Mouse (Mus musculus): ENCODE data around the gene Pla2g10. TPM values are rescaled to one million over a fixed set of nuclear protein-coding genes. Genes with fewer than 3 reads are reported as not detected.

Gene Pla2g10
- polyA plus RNA-seq, 1 experiment from 2014 or later = not detected

DNA sequence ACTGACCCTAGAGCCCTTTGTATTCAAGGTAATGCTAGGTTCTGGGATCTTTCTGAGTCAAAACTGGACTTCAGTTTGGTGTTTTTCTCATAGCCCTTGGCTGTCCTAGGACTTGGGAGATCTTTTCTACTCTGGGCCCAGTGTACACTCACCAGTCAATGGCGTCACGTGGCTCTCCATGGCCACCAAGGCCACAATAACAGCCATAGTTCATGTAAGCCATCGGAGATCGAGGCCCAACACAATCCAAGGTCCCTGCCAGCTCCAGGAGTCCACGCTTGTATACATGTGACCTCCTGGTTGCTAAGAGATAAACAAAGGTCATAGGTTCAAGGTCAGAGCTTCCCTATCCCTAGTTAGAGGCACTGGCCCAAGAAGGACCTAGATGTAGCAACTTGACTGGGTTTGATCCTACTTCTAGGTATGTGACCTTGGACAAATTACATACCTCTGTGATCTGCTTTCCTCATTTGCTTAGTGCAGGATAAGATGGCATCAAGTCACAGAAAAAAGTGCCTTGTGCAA lies 2.9 kb downstream of the Pla2g10 start:
- Histone ChIP-seq H3K4me3 (no peak overlapping the region), H3K9ac (no peak overlapping the region), H3K27me3 (no peaks in the 10 kb centered on the region), H3K4me1 (no peaks in the 10 kb centered on the region), H3K4me2 (replicated peaks) (no peak overlapping the region), H3K9me3 (no peaks in the 10 kb centered on the region), H3K36me3 (no peaks in the 10 kb centered on the region), H3K27ac (no peak overlapping the region)
- 86% methylated on average over 5 of the region's 5 CpGs for WGBS
- no peak for ATAC-seq (ENCODE audit: insufficient number of reproducible peaks, insufficient read depth, low FRiP score, low TSS enrichment)

DNA sequence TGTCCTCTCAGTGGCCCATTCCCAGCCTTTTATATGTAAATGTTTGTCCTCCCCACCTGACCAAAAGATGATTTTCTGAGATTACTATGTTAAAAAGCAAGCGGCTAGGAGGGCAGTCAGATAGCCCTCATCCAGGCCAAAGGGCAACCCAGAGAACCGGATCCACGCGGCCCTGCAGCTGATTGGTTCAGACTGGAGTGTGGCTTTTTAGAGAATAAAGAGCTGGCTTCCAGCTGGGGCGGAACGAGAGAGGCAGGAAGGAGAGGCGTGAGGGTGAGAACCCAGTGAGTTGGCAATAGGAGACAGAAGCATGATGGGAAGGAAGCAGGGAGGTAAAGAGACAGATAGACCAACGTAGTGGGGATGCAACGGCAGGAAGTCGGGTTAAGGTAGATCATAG lies 7.8 kb downstream of the Pla2g10 start:
- no peaks in the 10 kb centered on the region for H3K4me1 ChIP-seq
- no peaks in the 10 kb centered on the region for H3K36me3 ChIP-seq
- no peak overlapping the region for H3K4me3 ChIP-seq
- no peaks in the 10 kb centered on the region for H3K9me3 ChIP-seq
- no peak overlapping the region for H3K9ac ChIP-seq
- no peak overlapping the region for H3K4me2 ChIP-seq (replicated peaks)
- no peak overlapping the region for H3K27ac ChIP-seq
- WGBS = 37% methylated on average over 10 of the region's 10 CpGs
- H3K27me3 ChIP-seq = no peaks in the 10 kb centered on the region
- ATAC-seq (ENCODE audit: insufficient number of reproducible peaks, insufficient read depth, low FRiP score, low TSS enrichment) = no peak

DNA sequence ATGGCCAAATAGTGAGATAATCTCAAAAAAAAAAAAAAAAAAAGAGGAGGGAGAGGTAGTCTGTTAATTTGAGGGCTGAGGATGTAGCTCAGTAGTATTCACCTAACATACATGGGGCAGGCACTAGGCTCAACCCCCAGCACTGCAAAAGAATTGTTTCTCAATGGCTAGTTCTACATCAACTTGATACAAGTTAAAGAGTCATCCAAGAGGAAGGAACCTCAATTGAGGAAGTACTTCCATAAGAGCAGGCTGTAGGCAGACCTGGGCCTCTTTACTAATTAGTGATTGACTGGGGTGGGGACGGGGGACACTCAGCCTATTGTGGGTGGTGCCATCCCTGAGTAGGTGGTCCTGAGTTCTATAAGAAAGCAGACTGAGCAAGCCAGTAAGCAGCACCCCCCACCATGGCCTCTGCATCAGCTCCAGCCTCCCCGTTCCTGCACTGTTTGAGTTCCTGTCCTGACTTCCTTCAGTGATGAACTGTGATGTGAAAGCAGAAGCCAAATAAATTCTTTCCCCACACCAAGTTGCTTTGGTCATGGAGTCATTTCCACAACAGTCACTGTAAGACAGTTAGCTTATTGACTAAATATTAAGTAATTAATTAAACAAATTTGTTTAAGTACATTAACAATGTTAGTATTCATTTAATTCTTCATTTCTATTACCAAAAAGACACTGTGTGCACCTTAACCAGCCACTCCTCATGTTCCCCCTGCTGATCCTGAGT lies 13.8 kb downstream of the Pla2g10 start:
- WGBS = 84% methylated on average over 2 of the region's 2 CpGs
- H3K4me1 ChIP-seq = no peaks in the 10 kb centered on the region
- no peak overlapping the region for H3K27ac ChIP-seq
- no peak overlapping the region for H3K4me2 ChIP-seq (replicated peaks)
- H3K4me3 ChIP-seq = no peak overlapping the region
- no peaks in the 10 kb centered on the region for H3K27me3 ChIP-seq
- no peaks in the 10 kb centered on the region for H3K36me3 ChIP-seq
- no peaks in the 10 kb centered on the region for H3K9me3 ChIP-seq
- no peak overlapping the region for H3K9ac ChIP-seq
- no peak for ATAC-seq (ENCODE audit: insufficient number of reproducible peaks, insufficient read depth, low FRiP score, low TSS enrichment)

DNA sequence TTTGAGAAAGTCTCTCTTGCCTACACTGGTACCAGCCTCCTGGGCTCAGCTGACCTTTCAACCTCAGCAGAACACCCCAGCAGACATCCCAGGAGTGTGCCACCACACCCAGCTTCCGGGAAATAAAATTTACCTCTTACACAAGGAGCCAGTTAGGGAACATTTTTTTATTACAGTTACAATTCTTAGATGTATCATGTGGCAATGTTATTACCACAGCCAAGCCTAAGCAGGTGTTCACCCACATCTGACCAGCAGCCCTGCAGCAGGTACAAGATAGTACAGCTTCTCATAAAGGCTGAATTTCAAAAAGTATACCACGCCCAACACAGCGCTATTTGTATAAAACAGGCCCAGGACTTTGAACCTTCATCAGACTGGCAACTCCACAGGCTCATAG lies 15.9 kb downstream of the Pla2g10 start:
- 90% methylated on average over 3 of the region's 3 CpGs for whole genome bisulfite sequencing
- H3K9ac ChIP-seq = no peak overlapping the region
- H3K9me3 ChIP-seq = no peaks in the 10 kb centered on the region
- H3K27ac ChIP-seq = no peak overlapping the region
- no peaks in the 10 kb centered on the region for H3K27me3 ChIP-seq
- no peak for ATAC-seq (ENCODE audit: insufficient number of reproducible peaks, insufficient read depth, low FRiP score, low TSS enrichment)
- no peaks in the 10 kb centered on the region for H3K4me1 ChIP-seq
- no peak overlapping the region for H3K4me3 ChIP-seq
- no peak overlapping the region for H3K4me2 ChIP-seq (replicated peaks)
- H3K36me3 ChIP-seq = no peaks in the 10 kb centered on the region

DNA sequence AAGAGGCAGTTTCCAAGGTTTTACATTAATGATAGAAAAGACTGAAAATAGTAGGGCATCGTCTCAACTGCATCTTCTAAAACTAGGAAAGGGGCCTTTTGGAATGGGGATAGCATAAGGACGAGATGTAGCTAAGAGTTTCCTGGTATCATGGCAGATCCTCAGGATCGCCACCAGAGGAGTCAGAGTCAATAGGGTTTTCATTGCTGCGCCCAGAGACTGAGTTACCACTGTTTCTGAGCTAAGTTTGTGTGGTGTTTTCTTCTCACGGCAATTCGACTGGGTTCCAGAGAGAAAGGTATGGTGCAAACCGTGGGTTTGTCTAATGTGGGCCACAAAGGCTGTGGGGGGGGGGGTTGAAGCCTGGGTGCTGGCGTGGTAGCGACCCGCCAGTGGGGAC lies 26.1 kb downstream of the Pla2g10 start:
- Histone ChIP-seq H3K36me3 (peaks cover 32% of the 10 kb centered on the region), H3K4me3 (no peak overlapping the region), H3K9ac (no peak overlapping the region), H3K27ac (no peak overlapping the region), H3K4me1 (no peaks in the 10 kb centered on the region), H3K27me3 (no peaks in the 10 kb centered on the region), H3K9me3 (no peaks in the 10 kb centered on the region), H3K4me2 (replicated peaks) (no peak overlapping the region)
- no peak for ATAC-seq (ENCODE audit: insufficient number of reproducible peaks, insufficient read depth, low FRiP score, low TSS enrichment)
- 91% methylated on average over 9 of the region's 10 CpGs for WGBS

DNA sequence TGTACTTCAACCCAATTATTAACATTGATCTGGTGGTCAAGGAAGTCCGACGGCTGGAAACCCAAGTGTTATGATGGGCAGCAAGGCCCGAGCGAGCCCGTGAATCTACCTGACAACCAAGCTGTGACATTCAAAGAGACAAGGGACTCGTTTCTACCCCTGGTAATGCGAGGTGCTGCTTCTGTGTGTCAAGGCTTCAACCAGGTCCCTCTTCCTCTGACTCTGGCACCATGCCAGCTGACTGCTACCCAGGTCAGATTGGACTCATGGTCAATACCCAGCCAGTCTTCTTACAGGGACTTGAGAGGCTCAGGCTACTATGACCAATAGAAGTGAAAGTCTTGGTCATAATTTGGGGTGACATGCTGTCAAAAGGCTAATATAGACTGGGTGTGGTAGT lies 28.6 kb downstream of the Pla2g10 start:
- H3K27ac ChIP-seq = no peak overlapping the region
- H3K4me3 ChIP-seq = no peak overlapping the region
- no peak overlapping the region for H3K9ac ChIP-seq
- WGBS = 96% methylated on average over 7 of the region's 7 CpGs
- no peak overlapping the region for H3K4me2 ChIP-seq (replicated peaks)
- ATAC-seq (ENCODE audit: insufficient number of reproducible peaks, insufficient read depth, low FRiP score, low TSS enrichment) = no peak
- peaks cover 55% of the 10 kb centered on the region for H3K36me3 ChIP-seq
- H3K27me3 ChIP-seq = no peaks in the 10 kb centered on the region
- no peaks in the 10 kb centered on the region for H3K4me1 ChIP-seq
- no peaks in the 10 kb centered on the region for H3K9me3 ChIP-seq

DNA sequence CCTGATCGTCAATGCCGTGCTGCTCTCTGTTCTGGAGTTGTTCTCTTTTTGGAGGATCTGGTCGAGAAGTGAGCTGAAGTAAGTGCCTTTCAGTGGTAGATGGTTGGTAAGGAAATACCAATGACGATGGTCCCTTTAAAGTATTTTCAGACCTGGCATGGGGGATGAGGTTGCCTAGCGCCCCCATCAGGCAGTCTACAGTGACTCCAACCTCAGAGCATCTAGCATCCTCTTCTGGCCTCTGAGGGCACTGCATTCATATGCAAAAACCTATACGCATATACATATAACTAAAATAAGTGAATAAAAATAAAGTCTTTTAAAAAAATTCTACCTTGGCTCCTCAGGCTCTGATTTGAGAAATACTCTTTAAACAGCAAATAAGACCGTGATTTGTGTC lies 31.8 kb downstream of the Pla2g10 start:
- Histone ChIP-seq H3K4me1 (no peaks in the 10 kb centered on the region), H3K36me3 (peaks cover 66% of the 10 kb centered on the region), H3K4me2 (replicated peaks) (no peak overlapping the region), H3K9ac (no peak overlapping the region), H3K4me3 (no peak overlapping the region), H3K27me3 (no peaks in the 10 kb centered on the region), H3K27ac (no peak overlapping the region), H3K9me3 (no peaks in the 10 kb centered on the region)
- 87% methylated on average over 7 of the region's 7 CpGs for WGBS
- ATAC-seq (ENCODE audit: insufficient number of reproducible peaks, insufficient read depth, low FRiP score, low TSS enrichment) = no peak

DNA sequence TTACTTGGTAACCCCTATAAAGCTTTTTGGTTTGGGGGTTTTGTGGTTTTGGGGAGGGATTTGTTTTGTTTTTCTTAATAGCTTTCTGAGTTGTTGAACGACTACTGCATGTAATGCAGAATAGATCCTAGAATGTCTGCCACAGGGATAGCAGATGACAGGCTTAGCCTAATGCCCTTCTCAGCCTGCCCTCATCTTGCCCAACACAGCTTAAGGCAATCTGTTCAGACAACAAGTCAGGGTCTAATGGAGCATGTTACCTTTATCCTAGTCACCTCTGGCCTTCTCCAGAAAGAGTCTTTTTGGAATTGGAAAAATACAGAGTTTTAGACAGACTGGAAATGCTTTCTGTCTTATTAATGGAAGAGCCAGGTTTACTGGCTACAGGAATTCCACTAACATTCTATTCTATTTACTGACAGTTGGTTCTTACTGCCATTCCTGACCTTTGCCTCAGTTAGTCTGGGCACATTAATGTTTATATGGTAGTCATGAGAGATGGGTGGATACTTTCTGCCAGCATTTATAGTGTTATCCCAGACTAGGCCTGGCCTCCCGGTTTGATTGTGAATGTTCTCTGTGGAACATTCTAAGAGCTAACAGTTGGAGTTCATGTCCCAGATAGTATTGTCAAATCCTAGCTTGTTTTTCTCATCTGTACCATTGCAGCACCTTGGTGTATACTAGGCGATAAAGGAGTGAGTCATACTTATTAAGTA lies 52.0 kb downstream of the Pla2g10 start:
- Histone ChIP-seq H3K4me1 (no peaks in the 10 kb centered on the region), H3K27me3 (no peaks in the 10 kb centered on the region), H3K9ac (no peak overlapping the region), H3K9me3 (no peaks in the 10 kb centered on the region), H3K4me3 (no peak overlapping the region), H3K27ac (no peak overlapping the region), H3K36me3 (peaks cover 31% of the 10 kb centered on the region), H3K4me2 (replicated peaks) (no peak overlapping the region)
- 90% methylated on average over 3 of the region's 3 CpGs for WGBS
- no peak for ATAC-seq (ENCODE audit: insufficient number of reproducible peaks, insufficient read depth, low FRiP score, low TSS enrichment)

DNA sequence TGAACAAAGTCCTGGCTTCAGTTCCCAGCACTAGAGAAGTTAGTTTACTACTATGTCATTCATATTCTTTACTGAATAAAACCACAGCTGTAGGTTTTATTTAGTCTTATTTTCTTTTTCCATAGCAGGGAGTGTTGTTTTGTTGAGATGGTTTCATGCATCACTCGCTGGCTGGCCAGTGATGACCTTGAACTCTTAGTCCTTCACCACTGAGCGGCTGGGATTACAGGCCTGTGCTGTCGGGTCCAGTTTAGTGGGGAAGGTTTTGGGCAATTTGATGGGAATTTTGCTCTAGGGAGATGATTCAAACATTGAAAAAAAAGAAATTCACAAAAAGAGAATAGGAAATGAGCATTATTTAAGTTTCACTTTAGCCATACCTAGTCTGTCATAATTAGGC lies 56.3 kb downstream of the Pla2g10 start:
- Histone ChIP-seq H3K4me3 (no peak overlapping the region), H3K36me3 (peaks cover 28% of the 10 kb centered on the region), H3K4me2 (replicated peaks) (no peak overlapping the region), H3K27me3 (no peaks in the 10 kb centered on the region), H3K4me1 (peaks cover 10% of the 10 kb centered on the region), H3K9ac (no peak overlapping the region), H3K27ac (no peak overlapping the region), H3K9me3 (no peaks in the 10 kb centered on the region)
- WGBS = 95% methylated on average over 3 of the region's 3 CpGs
- no peak for ATAC-seq (ENCODE audit: insufficient number of reproducible peaks, insufficient read depth, low FRiP score, low TSS enrichment)

DNA sequence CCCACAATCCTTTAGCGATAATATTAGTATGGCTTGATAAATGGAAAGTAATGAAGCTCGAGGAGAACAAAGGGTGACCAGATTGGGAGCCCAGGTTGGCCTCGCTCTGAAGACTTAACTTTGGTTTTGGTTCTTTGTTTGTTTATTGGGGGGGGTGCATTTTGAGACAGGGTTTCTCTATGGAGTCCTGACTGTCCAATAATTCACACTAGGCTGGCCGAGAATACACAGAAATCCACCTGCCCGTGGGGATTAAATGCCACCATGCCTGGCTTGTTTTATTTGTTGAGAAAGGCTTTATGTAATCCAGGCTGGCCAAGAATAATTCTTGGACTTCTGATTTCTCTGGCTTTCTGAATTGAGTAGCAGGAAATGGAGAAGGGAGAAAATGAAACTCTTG lies 57.7 kb downstream of the Pla2g10 start:
- ATAC-seq (ENCODE audit: insufficient number of reproducible peaks, insufficient read depth, low FRiP score, low TSS enrichment) = no peak
- 80% methylated on average over 5 of the region's 5 CpGs for WGBS
- peak overlapping the region; percentile 98; the same call in 1 of the 2 replicates for H3K4me3 ChIP-seq

DNA sequence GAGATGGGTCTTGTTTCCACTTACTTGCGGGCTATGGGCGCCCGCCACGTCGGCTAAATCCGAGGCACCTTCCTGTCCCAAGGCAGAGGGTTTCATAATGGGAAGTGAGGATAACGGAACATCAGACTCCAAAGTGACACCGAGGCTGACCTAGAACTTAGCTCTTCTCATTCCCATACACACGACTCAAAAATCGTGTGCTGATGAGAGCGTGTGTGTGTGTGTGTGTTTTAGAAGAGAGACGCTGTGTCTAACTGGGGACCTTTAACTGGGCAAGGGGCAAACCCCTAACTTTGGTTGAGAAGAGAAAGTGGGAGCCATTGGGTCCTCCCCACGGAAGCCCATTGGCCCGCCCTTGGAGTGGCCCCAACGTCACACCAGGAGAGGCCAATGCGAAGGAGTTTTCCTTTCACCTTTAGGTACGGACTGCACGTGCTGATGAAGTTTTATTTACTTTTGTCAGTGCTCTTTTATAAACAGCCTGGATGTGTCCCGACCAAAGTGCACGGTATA lies 58.3 kb downstream of the Pla2g10 start:
- no peaks in the 10 kb centered on the region for H3K9me3 ChIP-seq
- H3K4me2 ChIP-seq (replicated peaks) = peak overlapping the region; percentile 79
- under 1% methylated on average over 20 of the region's 20 CpGs for WGBS
- H3K4me1 ChIP-seq = peaks cover 10% of the 10 kb centered on the region
- H3K27ac ChIP-seq = peak overlapping the region; percentile 84; the same call in 1 of the 2 replicates
- peaks cover 17% of the 10 kb centered on the region for H3K36me3 ChIP-seq
- peak overlapping the region; percentile 98 for H3K4me3 ChIP-seq
- peak overlapping the region; percentile 86 for H3K9ac ChIP-seq
- no peak for ATAC-seq (ENCODE audit: insufficient number of reproducible peaks, insufficient read depth, low FRiP score, low TSS enrichment)
- H3K27me3 ChIP-seq = no peaks in the 10 kb centered on the region

More for the DNA sequence above, 57.7 kb downstream of the Pla2g10 start:
- H3K27me3 ChIP-seq = no peaks in the 10 kb centered on the region
- no peak overlapping the region for H3K27ac ChIP-seq
- no peak overlapping the region for H3K9ac ChIP-seq
- peaks cover 22% of the 10 kb centered on the region for H3K36me3 ChIP-seq
- H3K4me1 ChIP-seq = peaks cover 10% of the 10 kb centered on the region
- peak overlapping the region; percentile 79 for H3K4me2 ChIP-seq (replicated peaks)
- no peaks in the 10 kb centered on the region for H3K9me3 ChIP-seq

Measured in embryonic facial prominence, embryonic 12.5 days (tissue).